Mouse (Mus musculus): ENCODE measurements around the gene Rasgrp1.

The Rasgrp1 gene

GRCm38 (mm10) chr2:117342547-117343239 is at the start of gene Rasgrp1:
Rasgrp1 (minus strand) TSS chr2:117343001.
- peak; percentile 82 to 89 for DNase-seq

GRCm38 (mm10) chr2:117389925-117390892 is 47.4 kb upstream of the Rasgrp1 start:
- no peak for DNase-seq

DNA sequence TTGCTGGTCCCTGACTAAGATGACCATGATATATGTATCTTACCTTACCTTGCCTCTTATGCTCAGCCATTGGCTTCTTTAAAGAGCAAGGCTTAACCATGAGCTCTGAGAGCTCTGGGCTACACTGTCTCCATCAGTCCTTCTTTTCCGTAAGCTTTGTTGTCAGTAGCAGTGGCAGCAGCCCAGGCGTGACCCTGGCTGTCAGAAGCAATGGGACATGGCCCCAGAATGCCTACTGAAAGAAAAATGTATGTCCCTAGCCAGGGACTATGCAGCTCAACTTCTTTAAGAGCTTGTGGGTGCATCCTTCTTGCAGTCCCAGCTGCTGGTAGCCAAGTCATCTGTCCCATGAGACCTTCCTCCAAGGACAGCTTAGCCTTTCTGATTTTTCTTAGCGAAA is 46.7 kb upstream of the Rasgrp1 start:
- no peak for DNase-seq

DNA sequence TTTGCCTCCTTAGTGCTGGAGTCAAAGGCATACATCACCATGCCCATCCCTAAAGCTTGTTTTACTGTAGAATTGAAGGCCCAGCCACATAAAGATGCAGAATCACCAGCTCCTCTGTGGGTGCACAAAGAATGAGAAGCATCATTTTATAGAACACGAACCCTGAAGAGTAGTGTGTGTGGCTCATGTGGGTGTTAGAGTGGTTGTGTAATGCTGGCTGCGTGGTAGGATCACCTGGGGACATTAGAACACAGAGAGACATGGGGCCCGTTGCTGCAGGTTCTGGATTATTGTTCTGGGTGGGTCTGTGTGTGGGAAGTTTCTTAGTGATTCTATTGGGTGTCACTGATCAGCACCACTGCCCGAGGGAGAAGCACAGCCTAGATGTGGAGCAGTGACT is 45.3 kb upstream of the Rasgrp1 start:
- no peak for DNase-seq

DNA sequence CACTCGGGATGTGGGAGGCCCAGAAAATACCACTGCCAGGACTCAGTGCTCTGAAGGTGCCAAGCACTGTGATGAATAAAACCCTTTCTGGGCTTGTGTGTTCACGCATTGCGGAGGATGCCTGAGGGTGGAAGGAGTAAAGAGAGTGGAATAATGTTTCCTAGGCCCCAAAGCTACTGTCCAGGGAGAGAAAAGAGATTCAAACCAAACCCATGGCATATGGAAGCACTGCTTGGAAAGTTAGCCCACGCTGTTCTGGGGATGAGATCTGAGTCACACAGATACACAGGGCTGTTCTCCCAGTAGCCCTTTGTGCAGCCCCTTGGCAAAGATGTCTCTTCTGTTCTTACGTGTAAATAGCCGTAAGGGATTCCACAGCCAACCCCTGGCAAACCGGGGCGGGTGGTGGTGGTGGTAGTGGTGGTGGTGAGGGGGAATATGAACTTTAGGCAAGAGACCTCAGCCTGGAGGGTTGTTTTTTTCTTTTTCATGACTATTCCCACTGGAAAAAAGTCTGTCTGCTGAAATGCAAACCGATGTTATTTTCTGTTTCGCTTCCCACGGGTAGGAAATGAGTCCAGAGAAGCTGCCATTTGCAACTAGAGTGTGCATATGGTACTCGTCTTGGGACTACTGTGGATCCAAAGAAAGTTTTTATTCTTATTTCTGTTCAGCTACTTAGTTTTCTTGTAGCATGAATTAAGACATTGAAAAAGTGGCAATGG is 44.3 kb upstream of the Rasgrp1 start:
- DNase-seq = no peak

DNA sequence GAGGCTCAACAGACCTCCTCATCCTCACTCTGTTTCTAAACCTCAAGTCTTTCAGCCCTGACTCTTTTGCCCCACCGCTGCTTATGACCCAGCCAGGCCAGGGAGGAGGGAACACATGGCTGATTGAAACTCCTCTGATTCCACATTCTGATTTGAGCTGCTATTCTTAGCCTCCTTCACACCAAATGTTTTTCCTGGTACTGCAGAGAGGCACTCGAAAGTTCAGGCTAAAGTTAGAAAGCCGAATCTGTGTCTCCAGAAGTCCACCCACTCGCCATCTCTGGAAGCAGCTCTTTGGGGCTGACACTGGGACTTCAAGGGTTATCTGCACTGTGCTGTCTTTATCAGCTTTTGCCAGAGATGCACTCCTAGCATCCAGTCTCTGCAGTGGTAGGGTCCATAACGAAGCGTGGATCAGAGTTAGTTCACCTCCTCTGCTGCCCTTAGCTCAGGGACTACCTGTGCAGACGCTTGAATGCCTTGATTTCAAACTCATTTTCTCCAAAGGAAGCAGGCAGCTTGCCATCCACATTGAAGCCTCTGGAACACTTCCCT is 43.3 kb upstream of the Rasgrp1 start:
- DNase-seq = no peak

- DNase-seq = no peak
Observed at GRCm38 (mm10) chr2:117381314-117381713, 38.5 kb upstream of the Rasgrp1 start.

DNA sequence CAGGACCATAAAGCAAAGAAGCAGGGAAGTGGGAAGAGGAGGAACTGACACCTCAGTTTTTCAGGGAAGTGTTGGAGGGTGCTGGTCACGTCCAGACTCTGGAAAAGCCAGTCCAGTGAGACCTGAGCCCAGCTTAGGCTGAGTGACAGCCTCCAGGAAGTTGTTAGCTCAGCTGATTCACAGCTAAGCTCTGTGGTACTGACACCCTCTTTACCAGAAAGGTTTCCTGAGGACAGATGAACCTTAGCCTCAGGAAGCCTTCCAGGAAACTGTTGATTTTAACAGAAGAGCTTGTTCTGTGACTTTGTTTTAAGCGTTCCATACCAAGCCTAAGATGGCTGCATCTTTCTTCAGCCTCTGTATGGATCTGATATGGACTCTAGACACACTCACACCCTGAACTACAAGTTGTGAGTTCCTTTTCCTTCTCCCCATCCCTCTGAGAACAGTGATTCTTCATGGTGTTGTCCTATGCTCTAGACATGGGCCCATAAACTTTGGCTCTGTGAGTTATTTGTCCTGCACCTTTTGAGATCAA is 31.6 kb upstream of the Rasgrp1 start:
- no peak for DNase-seq

GRCm38 (mm10) chr2:117371706-117372105 is 28.9 kb upstream of the Rasgrp1 start:
- DNase-seq = no peak

DNA sequence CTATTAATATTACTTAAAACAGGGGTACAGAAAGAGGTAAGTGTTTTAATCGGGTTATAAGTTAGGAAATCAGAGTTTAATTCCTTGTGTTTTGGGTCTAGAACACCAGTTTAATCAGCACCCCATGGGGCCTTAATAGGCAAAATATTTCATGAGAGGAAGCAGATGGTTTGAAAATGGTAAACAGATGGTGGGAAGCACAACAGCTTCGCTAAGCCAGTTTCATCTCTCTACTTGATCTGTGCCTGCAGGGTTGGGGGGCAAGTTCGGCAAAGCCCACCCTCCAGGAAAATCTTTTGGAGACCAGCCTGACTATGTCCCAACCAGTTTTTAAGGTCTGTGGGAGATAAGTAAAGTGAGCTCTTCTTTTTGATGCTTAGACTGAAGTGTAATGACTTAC is 23.7 kb upstream of the Rasgrp1 start:
- DNase-seq = no peak

GRCm38 (mm10) chr2:117364056-117364455 is 21.3 kb upstream of the Rasgrp1 start:
- DNase-seq = no peak

DNA sequence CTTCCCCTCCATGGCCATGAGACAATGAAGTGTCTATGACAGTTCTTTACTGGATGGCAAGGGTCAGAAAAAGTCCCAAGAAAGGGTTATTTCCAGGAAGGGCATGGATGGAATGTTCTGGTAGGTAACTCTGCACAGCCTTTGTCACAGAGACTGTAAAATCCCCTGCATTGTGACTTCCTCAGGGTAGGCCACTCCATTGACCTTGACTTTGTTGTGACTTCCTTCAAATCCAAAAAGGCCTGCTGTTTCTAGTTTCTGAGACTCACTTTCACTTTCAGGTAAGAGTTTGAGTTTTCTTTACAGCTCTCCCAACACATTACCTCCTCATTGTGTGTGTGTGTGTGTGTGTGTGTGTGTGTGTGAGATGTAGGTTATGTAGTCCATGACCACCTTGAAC is 15.1 kb upstream of the Rasgrp1 start:
- DNase-seq = no peak

- DNase-seq = no peak
Observed at GRCm38 (mm10) chr2:117352305-117353123, 9.7 kb upstream of the Rasgrp1 start.

- DNase-seq = no peak
Observed at GRCm38 (mm10) chr2:117350138-117350537, 7.3 kb upstream of the Rasgrp1 start.

GRCm38 (mm10) chr2:117343240-117343624 is 431 bp upstream of the Rasgrp1 start:
- peak; percentile 48 to 72 for DNase-seq

- peak; percentile 88 to 92 for DNase-seq
Observed at GRCm38 (mm10) chr2:117342090-117342546, 683 bp downstream of the Rasgrp1 start.

GRCm38 (mm10) chr2:117338501-117338900 is 4.3 kb downstream of the Rasgrp1 start:
- no peak for DNase-seq

GRCm38 (mm10) chr2:117337902-117338301 is 4.9 kb downstream of the Rasgrp1 start:
- DNase-seq = no peak

GRCm38 (mm10) chr2:117336946-117337665 is 5.7 kb downstream of the Rasgrp1 start:
- DNase-seq = no peak

- DNase-seq = no peak
Observed at GRCm38 (mm10) chr2:117335552-117336188, 7.1 kb downstream of the Rasgrp1 start.
